Comparison of ENCODE assay signal across 10 mouse cellular contexts in genomic region chr14:60659498-60659897, GRCm38 (mm10). TPM values are rescaled to one million over a fixed set of nuclear protein-coding genes. Genes with fewer than 3 reads are reported as not detected.
DNase-seq lines count a peak whose midpoint lies in the region; ATAC-seq and TF ChIP-seq lines count a peak whose summit lies in the region.
"Had no signal": no experiment of that assay in that cellular context is flagged by ENCODE, and none has a peak within 500 bp of the region (broad histone marks: within the 10 kb centered on the region; RNA-seq: fewer than 3 reads in every experiment).

No protein-coding gene starts in this region.

- intact Hi-C loops in left cerebral cortex, postnatal 10 days (cut with DNase I), result no loop called here
- intact Hi-C loops in gastrocnemius, adult 2 months (cut with DNase I), result no loop called here

- H3K4me3 ChIP-seq in layer of hippocampus, adult 2 months, result no peak overlapping the region
- H3K4me3 ChIP-seq in gastrocnemius, adult 2 months, result no peak overlapping the region
- H3K4me3 ChIP-seq: hindbrain, embryonic 10.5 days had no signal

- H3K27ac ChIP-seq in layer of hippocampus, adult 2 months, result no peak overlapping the region
- no peak overlapping the region for H3K27ac ChIP-seq in gastrocnemius, adult 2 months
- H3K27ac ChIP-seq: hindbrain, embryonic 10.5 days had no signal

- TF ChIP-seq CTCF in layer of hippocampus, adult 2 months (conservative IDR thresholded peaks at IDR 0.05), result no peak
- TF ChIP-seq CTCF in gastrocnemius, adult 2 months (IDR thresholded peaks at IDR 0.05), result no peak

- ATAC-seq in cerebellum, adult (ENCODE audit: insufficient number of reproducible peaks, low FRiP score, low TSS enrichment), result no peak
- ATAC-seq: liver, postnatal 0 days had no signal

- DNase-seq in cerebellum, postnatal 36 days, result peak; percentile 23 to 35
- peak; percentile 89 for DNase-seq in brain, adult 2 months (ENCODE audit: low read depth, low spot score)
- peak; percentile 74 to 80 for DNase-seq in layer of hippocampus, adult 2 months (ENCODE audit: low spot score in 2 of 2)
- peak; percentile 79 to 81 for DNase-seq in left cerebral cortex, postnatal 10 days (ENCODE audit: extremely low spot score in 1 of 2, low spot score in 2 of 2)
- no peak for DNase-seq in embryo, embryonic 11 days
- no peak for DNase-seq in gastrocnemius, adult 2 months
- DNase-seq in heart, adult 18-20 months, result no peak
- DNase-seq: liver, postnatal 0 days had no signal

RNA-seq across cellular contexts. Expression of gene Spata13, which starts 25.7 kb away (rescaled TPM):
- 10 to 100 TPM; 23.2 to 31.1 TPM for total RNA-seq in layer of hippocampus, adult 2 months (2021)
- 10 to 100 TPM; 15.8 to 18.9 TPM for total RNA-seq in left cerebral cortex, postnatal 10 days (2021)
- 1 to 10 TPM; 3.8 to 4.3 TPM for total RNA-seq in gastrocnemius, adult 2 months (2021)
- 10 to 100 TPM; 11.1 to 11.4 TPM for total RNA-seq in heart, adult 18-20 months (2021)

Comparison
In these comparisons a context has a peak if more than half of its experiments do, and no peak if none do; other contexts are left out.
1. DNase-seq: peak in cerebellum, postnatal 36 days (2 of 2), brain, adult 2 months (single experiment), layer of hippocampus, adult 2 months (2 of 2) and left cerebral cortex, postnatal 10 days (2 of 2); none in embryo, embryonic 11 days (single experiment), gastrocnemius, adult 2 months (single experiment) and heart, adult 18-20 months (0 of 2).